ENCODE assay signal across 10 mouse cellular contexts in genomic region chr3:116562408-116563094, GRCm38 (mm10). TPM values are rescaled to one million over a fixed set of nuclear protein-coding genes. Genes with fewer than 3 reads are reported as not detected.
A peak's percentile ranks its signal among the peaks of the same experiment; 100 is the strongest.
DNase-seq lines count a peak whose midpoint lies in the region; ATAC-seq and TF ChIP-seq lines count a peak whose summit lies in the region.
"Had no signal": no experiment of that assay in that cellular context is flagged by ENCODE, and none has a peak within 500 bp of the region (broad histone marks: within the 10 kb centered on the region; RNA-seq: fewer than 3 reads in every experiment).

TSS of gene Lrrc39 (plus strand) at chr3:116562973.

- H3K4me1 ChIP-seq in thymus, adult 2 months (replicated peaks; ENCODE audit: control insufficient read depth, insufficient read depth, low read length) = peaks cover 8% of the 10 kb centered on the region
- H3K4me1 ChIP-seq in kidney, embryonic 14.5 days (ENCODE audit: control insufficient read depth, insufficient read depth, low read length) = no peaks in the 10 kb centered on the region

- intact Hi-C loops in heart, postnatal 14 days (cut with DNase I) = loop anchor here (5.0 kb wide), 1 partner anchor 55 kb away; the partner anchor contains the start of gene Rtca

- H3K9me3 ChIP-seq in kidney, embryonic 14.5 days (ENCODE audit: control insufficient read depth, low read length) = peaks cover 3% of the 10 kb centered on the region; the same call in 1 of the 2 replicates

- no peak within 1 kb of the TSS for H3ac ChIP-seq in myocyte (ENCODE audit: control insufficient read depth, insufficient read length)

- H3K4me3 ChIP-seq in myocyte = no peak within 1 kb of the TSS
- no peak within 1 kb of the TSS for H3K4me3 ChIP-seq in thymus, adult 2 months (ENCODE audit: control insufficient read depth, insufficient read depth, low read length)
- no peak within 1 kb of the TSS for H3K4me3 ChIP-seq in kidney, embryonic 14.5 days (ENCODE audit: low read length)

- 44% methylated on average over 7 of the region's 7 CpGs for WGBS in thymus, adult 2 months
- WGBS in kidney, embryonic 14.5 days = 80% methylated on average over 7 of the region's 7 CpGs

- H3K9ac ChIP-seq in kidney, embryonic 14.5 days (ENCODE audit: low read depth, low read length) = no peak within 1 kb of the TSS

- H3K79me2 ChIP-seq in myocyte (ENCODE audit: control insufficient read depth, insufficient read depth) = no peaks in the 10 kb centered on the region

- H3K4me2 ChIP-seq in myocyte (ENCODE audit: low read depth) = peak within 1 kb of the TSS; percentile 73
- no peak within 1 kb of the TSS for H3K4me2 ChIP-seq in kidney, embryonic 14.5 days (replicated peaks; ENCODE audit: low read depth, low read length)

- no peaks in the 10 kb centered on the region for H3K36me3 ChIP-seq in myocyte (ENCODE audit: control insufficient read depth, insufficient read depth)
- no peaks in the 10 kb centered on the region for H3K36me3 ChIP-seq in thymus, adult 2 months (ENCODE audit: control insufficient read depth, insufficient read depth, low read length)
- H3K36me3 ChIP-seq in kidney, embryonic 14.5 days (ENCODE audit: control insufficient read depth, insufficient read depth, low read length) = no peaks in the 10 kb centered on the region

- H3K27ac ChIP-seq in thymus, adult 2 months (ENCODE audit: control insufficient read depth, insufficient read depth, low read length) = no peak within 1 kb of the TSS
- no peak within 1 kb of the TSS for H3K27ac ChIP-seq in kidney, embryonic 14.5 days (ENCODE audit: low read depth, low read length)

- no peak for ATAC-seq in kidney, embryonic 14.5 days (ENCODE audit: low FRiP score, low TSS enrichment)

- peak; percentile 11 for DNase-seq in embryo, embryonic 10 days (ENCODE audit: low spot score)
- DNase-seq in embryo, embryonic 9.5 days (ENCODE audit: extremely low spot score) = no peak
- DNase-seq in gastrocnemius, adult 18-20 months (ENCODE audit: low spot score) = peak; percentile 40
- peak; percentile 9 to 38 for DNase-seq in heart, postnatal 14 days
- no peak for DNase-seq in thymus, postnatal 0 days (ENCODE audit: low spot score)
- no peak for DNase-seq in thymus, adult 2 months
- DNase-seq: kidney, adult 9 months had no signal

- no peak for TF ChIP-seq POLR2A in myocyte (IDR thresholded peaks at IDR 0.05; ENCODE audit: insufficient read length, low read depth)
- no peak for TF ChIP-seq POLR2A in thymus, adult 2 months (IDR thresholded peaks at IDR 0.05; ENCODE audit: control insufficient read depth, extremely low read depth, insufficient read depth, low read length, poor library complexity)

- TF ChIP-seq CTCF in thymus, adult 2 months (IDR thresholded peaks at IDR 0.05; ENCODE audit: borderline replicate concordance, control insufficient read depth, extremely low read depth, insufficient read depth, low read length, poor library complexity) = no peak

- no peaks in the 10 kb centered on the region for H3K27me3 ChIP-seq in myocyte (ENCODE audit: control insufficient read depth, insufficient read depth, insufficient read length)
- H3K27me3 ChIP-seq in thymus, adult 2 months (ENCODE audit: control insufficient read depth, insufficient read depth, low read length) = no peaks in the 10 kb centered on the region
- no peaks in the 10 kb centered on the region for H3K27me3 ChIP-seq in kidney, embryonic 14.5 days (ENCODE audit: control insufficient read depth, insufficient read depth, low read length)

TF ChIP-seq in myocyte, 11 proteins besides CTCF, POLR2A, EP300 and RAD21:
- peak; percentile 90 for TF ChIP-seq USF1 (IDR thresholded peaks at IDR 0.05; ENCODE audit: low read depth)
- TF ChIP-seq POLR2AphosphoS2 (IDR thresholded peaks at IDR 0.05; ENCODE audit: insufficient read length, low read depth) = no peak
TF ChIP-seq in myocyte: peak in this region for 1.

RNA-seq across cellular contexts. Expression of gene Lrrc39, which starts in this region (rescaled TPM):
- 10 to 100 TPM; 49.0 to 51.8 TPM for total RNA-seq in gastrocnemius, adult 18-20 months (2021)
- 10 to 100 TPM; 72.4 to 73.3 TPM for total RNA-seq in heart, postnatal 14 days (2021)
- polyA plus RNA-seq in myocyte (2012; fragmentation: generic; extraction: Trizol) = 2.4 TPM
- 0.36 and 0.81 TPM in 2 replicates for polyA plus RNA-seq in thymus, postnatal 0 days (2015; fragmentation: Nextera tagmentation; extraction: Ambion mirVana)
- 0.31 and 1.7 TPM in 2 replicates for polyA plus RNA-seq in thymus, adult 2 months (2012; rRNA removed)
- 0.45 and 0.61 TPM in 2 replicates for polyA plus RNA-seq in kidney, embryonic 14.5 days (2014; fragmentation: Nextera tagmentation; extraction: Ambion mirVana)
- total RNA-seq: midbrain, postnatal 0 days had no signal

Comparison
In these comparisons a context has a peak if more than half of its experiments do, and no peak if none do; other contexts are left out.
1. DNase-seq: peak in embryo, embryonic 10 days (single experiment), gastrocnemius, adult 18-20 months (single experiment) and heart, postnatal 14 days (2 of 2); none in embryo, embryonic 9.5 days (single experiment), thymus, postnatal 0 days (single experiment) and thymus, adult 2 months (single experiment).